Mouse (Mus musculus) 416B (cell line): ENCODE results near the gene Qrich1.

Experiments
- DNase-seq: peaks from one replicate; pipeline ENCODE4 v3.0.0; 2011; ENCODE audit warnings: low read depth

The Qrich1 gene

GRCm38 (mm10) chr9:108564131-108564530 is 47.5 kb downstream of the Qrich1 start:
- DNase-seq = peak; percentile 25

- peak; percentile 52 for DNase-seq
Observed at GRCm38 (mm10) chr9:108565881-108566814, 49.5 kb downstream of the Qrich1 start.

GRCm38 (mm10) chr9:108566815-108567776 is 50.5 kb downstream of the Qrich1 start, which contains the start of gene Ndufaf3:
TSS of gene Ndufaf3 (minus strand) at chr9:108567434.
- DNase-seq = peak; percentile 97

GRCm38 (mm10) chr9:108567931-108568419 is 51.4 kb downstream of the Qrich1 start:
- DNase-seq = peak; percentile 66

GRCm38 (mm10) chr9:108568511-108568921 is 51.9 kb downstream of the Qrich1 start:
- DNase-seq = peak; percentile 67

- DNase-seq = peak; percentile 98
Observed at GRCm38 (mm10) chr9:108569381-108570206, 53.0 kb downstream of the Qrich1 start, which contains the start of gene Dalrd3. TSS of gene Dalrd3 (plus strand) at chr9:108569886.

- peak; percentile 92 for DNase-seq
Observed at GRCm38 (mm10) chr9:108570207-108570896, 53.7 kb downstream of the Qrich1 start.

GRCm38 (mm10) chr9:108571401-108571973 is 54.9 kb downstream of the Qrich1 start:
- DNase-seq = no peak

GRCm38 (mm10) chr9:108572321-108572720 is 55.7 kb downstream of the Qrich1 start:
- no peak for DNase-seq

GRCm38 (mm10) chr9:108573774-108574690 is 57.4 kb downstream of the Qrich1 start:
- DNase-seq = peak; percentile 62

- no peak for DNase-seq
Observed at GRCm38 (mm10) chr9:108574921-108575320, 58.3 kb downstream of the Qrich1 start.

- no peak for DNase-seq
Observed at GRCm38 (mm10) chr9:108575321-108576297, 59.0 kb downstream of the Qrich1 start.

- no peak for DNase-seq
Observed at GRCm38 (mm10) chr9:108577025-108577424, 60.4 kb downstream of the Qrich1 start.

- DNase-seq = peak; percentile 53
Observed at GRCm38 (mm10) chr9:108577934-108578544, 61.4 kb downstream of the Qrich1 start.

GRCm38 (mm10) chr9:108578545-108579343 is 62.1 kb downstream of the Qrich1 start, which contains the start of gene Wdr6:
TSS of gene Wdr6 (minus strand) at chr9:108578739.
- DNase-seq = peak; percentile 98

- DNase-seq = no peak
Observed at GRCm38 (mm10) chr9:108579344-108579690, 62.7 kb downstream of the Qrich1 start.
